Mouse (Mus musculus) heart, postnatal 14 days (tissue): ENCODE results near the gene Fen1. TPM values are rescaled to one million over a fixed set of nuclear protein-coding genes. Genes with fewer than 3 reads are reported as not detected.
"Not testable (repeated sequence)": the region's sequence is repeated elsewhere in the genome, so short reads cannot be mapped to it uniquely, and the experiment has no call there.

Experiments
- DNase-seq, 2 experiments: peaks; one replicate each; pipeline ENCODE4 v3.0.0; 2021 to 2022
- intact Hi-C: fragments of 180-260 bp; cut with DNase I; formaldehyde crosslinking; loops from one replicate; pipeline ENCODE4 v1.15.1; 2025
- total RNA-seq, 2 experiments: library from RNA; stranded (reverse); gene quantifications; 2 replicates each; pipeline ENCODE4 v1.2.3; 2021

The Fen1 gene
- total RNA-seq, 2 experiments from 2014 or later: 5.4 to 8.1 TPM

- no peak for DNase-seq
- intact Hi-C loops: loop anchor here (5.0 kb wide), 2 partner anchors 82 to 182 kb away; partner anchors contain the start of genes Best1, Fads2 and Rab3il1
Observed at GRCm38 (mm10) chr19:10184096-10184495, 19.9 kb downstream of the Fen1 start.

GRCm38 (mm10) chr19:10183299-10183983, 20.5 kb downstream of the Fen1 start:
- DNase-seq: peak; percentile 65 to 70
- intact Hi-C loops: loop anchor here (5.0 kb wide), 2 partner anchors 81 to 181 kb away; partner anchors contain the start of genes Best1, Fads2 and Rab3il1

- DNase-seq: peak; percentile 93 to 94
- intact Hi-C loops: loop anchor here (5.0 kb wide), 2 partner anchors 80 to 180 kb away; partner anchors contain the start of genes Best1, Fads2 and Rab3il1
Observed at GRCm38 (mm10) chr19:10182670-10183298, 21.2 kb downstream of the Fen1 start, which contains the start of gene Fads1. Gene Fads1 (plus strand): TSS chr19:10182888.

GRCm38 (mm10) chr19:10182142-10182541, 21.8 kb downstream of the Fen1 start:
- DNase-seq: no peak
- intact Hi-C loops: loop anchor here (5.0 kb wide), 2 partner anchors 80 to 180 kb away; partner anchors contain the start of genes Best1, Fads2 and Rab3il1

GRCm38 (mm10) chr19:10181225-10181624, 22.7 kb downstream of the Fen1 start:
- intact Hi-C loops: loop anchor here (5.0 kb wide), 2 partner anchors 79 to 179 kb away; partner anchors contain the start of genes Best1, Fads2 and Rab3il1

GRCm38 (mm10) chr19:10176941-10177372, 27.0 kb downstream of the Fen1 start:
- no peak for DNase-seq
- intact Hi-C loops: no loop called here

More at GRCm38 (mm10) chr19:10181225-10181624, 22.7 kb downstream of the Fen1 start:
- peak in 1 of 2 experiments; percentile 32 for DNase-seq

- DNase-seq: no peak
- intact Hi-C loops: no loop called here
Observed at GRCm38 (mm10) chr19:10176477-10176876, 27.5 kb downstream of the Fen1 start.

- DNase-seq: no peak
- intact Hi-C loops: no loop called here
Observed at GRCm38 (mm10) chr19:10174956-10175355, 29.0 kb downstream of the Fen1 start.

- intact Hi-C loops: no loop called here
- DNase-seq: no peak
Observed at GRCm38 (mm10) chr19:10173844-10174539, 30.0 kb downstream of the Fen1 start.

- no peak for DNase-seq
- intact Hi-C loops: no loop called here
Observed at GRCm38 (mm10) chr19:10173116-10173718, 30.8 kb downstream of the Fen1 start.

GRCm38 (mm10) chr19:10171846-10172245, 32.1 kb downstream of the Fen1 start:
- DNase-seq: no peak
- intact Hi-C loops: no loop called here

GRCm38 (mm10) chr19:10171359-10171758, 32.6 kb downstream of the Fen1 start:
- intact Hi-C loops: no loop called here
- DNase-seq: no peak

GRCm38 (mm10) chr19:10170466-10170865, 33.5 kb downstream of the Fen1 start:
- DNase-seq: no peak
- intact Hi-C loops: no loop called here

- intact Hi-C loops, DNase-seq: not testable (repeated sequence)
Observed at GRCm38 (mm10) chr19:10169692-10170330, 34.2 kb downstream of the Fen1 start.

- DNase-seq: no peak
- intact Hi-C loops: no loop called here
Observed at GRCm38 (mm10) chr19:10169179-10169578, 34.8 kb downstream of the Fen1 start.

GRCm38 (mm10) chr19:10168441-10168840, 35.5 kb downstream of the Fen1 start:
- no peak for DNase-seq
- intact Hi-C loops: no loop called here

- DNase-seq: no peak
Observed at GRCm38 (mm10) chr19:10167951-10168350, 36.0 kb downstream of the Fen1 start.

GRCm38 (mm10) chr19:10167112-10167511, 36.9 kb downstream of the Fen1 start:
- DNase-seq: no peak
- intact Hi-C loops: no loop called here

More at GRCm38 (mm10) chr19:10167951-10168350, 36.0 kb downstream of the Fen1 start:
- intact Hi-C loops: no loop called here

- intact Hi-C loops, DNase-seq: not testable (repeated sequence)
Observed at GRCm38 (mm10) chr19:10165928-10166327, 38.0 kb downstream of the Fen1 start.

- intact Hi-C loops: no loop called here
- DNase-seq: no peak
Observed at GRCm38 (mm10) chr19:10163896-10164295, 40.1 kb downstream of the Fen1 start.
